In the genomic region with DNA sequence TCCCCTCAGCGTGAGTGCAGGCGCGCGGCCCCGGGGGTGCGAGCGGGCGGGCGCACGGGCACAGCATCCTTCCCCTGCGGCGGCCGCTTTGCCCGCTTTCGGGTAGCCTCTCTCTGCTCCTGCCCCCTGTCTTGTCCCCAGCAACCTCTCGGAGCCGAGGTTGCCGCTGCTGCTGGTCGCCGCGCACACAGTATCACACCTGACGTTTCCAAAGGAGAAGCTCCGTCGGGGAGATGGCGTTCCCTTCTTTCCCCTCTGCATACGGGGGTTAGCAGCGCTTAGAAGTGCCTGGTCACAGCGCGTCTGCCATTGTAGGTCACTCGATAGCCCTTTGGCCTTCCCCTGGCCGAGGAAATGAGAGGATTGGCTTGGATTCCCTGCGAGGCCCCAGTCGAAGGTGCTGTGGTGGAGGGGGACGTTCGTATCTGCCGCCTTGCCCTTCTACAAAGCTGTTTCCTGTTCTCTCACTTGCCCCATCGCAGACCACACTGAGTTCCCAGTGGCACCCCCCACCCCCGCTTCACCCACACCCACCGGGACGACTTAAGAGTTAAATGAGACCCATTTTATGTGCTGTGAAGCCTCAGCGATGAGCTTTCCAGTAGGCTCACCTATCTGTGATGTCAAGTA, we compare ENCODE assay signal across 8 mouse cellular contexts. TPM values are rescaled to one million over a fixed set of nuclear protein-coding genes. Genes with fewer than 3 reads are reported as not detected.
DNase-seq lines count a peak whose midpoint lies in the region; ATAC-seq lines count a peak whose summit lies in the region.

No protein-coding gene starts in this region.

- H3K4me1 ChIP-seq in heart, embryonic 10.5 days = peaks cover 23% of the 10 kb centered on the region
- peaks cover 6% of the 10 kb centered on the region for H3K4me1 ChIP-seq in hindbrain, embryonic 14.5 days (replicated peaks; ENCODE audit: control insufficient read depth, insufficient read depth, low read length)
- H3K4me1 ChIP-seq in midbrain, embryonic 12.5 days = peaks cover 11% of the 10 kb centered on the region

- H3K27me3 ChIP-seq in heart, embryonic 10.5 days (ENCODE audit: insufficient read depth, poor library complexity, severe bottlenecking) = no peaks in the 10 kb centered on the region
- H3K27me3 ChIP-seq in hindbrain, embryonic 14.5 days (ENCODE audit: control insufficient read depth, insufficient read depth, low read length) = no peaks in the 10 kb centered on the region
- no peaks in the 10 kb centered on the region for H3K27me3 ChIP-seq in midbrain, embryonic 12.5 days

- H3K4me2 ChIP-seq in hindbrain, embryonic 14.5 days (replicated peaks) = peak overlapping the region; percentile 78
- H3K4me2 ChIP-seq in midbrain, embryonic 12.5 days (replicated peaks) = peak overlapping the region; percentile 94

- intact Hi-C loops in heart, postnatal 14 days (cut with DNase I) = loop anchor here (2.0 kb wide), 1 partner anchor 46 kb away; the partner anchor contains the start of genes Gm28043 and Rnf8

- peak; percentile 30 for ATAC-seq in common myeloid progenitor, adult 5-6 weeks (replicated peaks; ENCODE audit: low read depth, poor library complexity, severe bottlenecking)
- ATAC-seq in hindbrain, embryonic 14.5 days (ENCODE audit: low FRiP score) = peak; percentile 74; the same call in 1 of the 2 replicates
- ATAC-seq in midbrain, embryonic 12.5 days (ENCODE audit: low FRiP score, low read depth) = peak; percentile 79

- H3K4me3 ChIP-seq in heart, embryonic 10.5 days = peak overlapping the region; percentile 97
- H3K4me3 ChIP-seq in hindbrain, embryonic 14.5 days (replicated peaks; ENCODE audit: low read length) = peak overlapping the region; percentile 81
- peak overlapping the region; percentile 71 for H3K4me3 ChIP-seq in midbrain, embryonic 12.5 days

- H3K9ac ChIP-seq in hindbrain, embryonic 14.5 days = peak overlapping the region; percentile 87
- H3K9ac ChIP-seq in midbrain, embryonic 12.5 days (replicated peaks) = peak overlapping the region; percentile 96

- WGBS in heart, embryonic 10.5 days = under 1% methylated on average over 41 of the region's 41 CpGs
- under 1% methylated on average over 36 of the region's 41 CpGs for WGBS in hindbrain, embryonic 14.5 days
- under 1% methylated on average over 41 of the region's 41 CpGs for WGBS in midbrain, embryonic 12.5 days

- H3K36me3 ChIP-seq in heart, embryonic 10.5 days = peaks cover 21% of the 10 kb centered on the region
- H3K36me3 ChIP-seq in hindbrain, embryonic 14.5 days (replicated peaks; ENCODE audit: control insufficient read depth, insufficient read depth) = peaks cover 28% of the 10 kb centered on the region
- H3K36me3 ChIP-seq in midbrain, embryonic 12.5 days = peaks cover 13% of the 10 kb centered on the region

- peak; percentile 84 for DNase-seq in heart, embryonic 10.5 days (ENCODE audit: low spot score)
- no peak for DNase-seq in heart, postnatal 14 days
- peak; percentile 66 for DNase-seq in 416B (ENCODE audit: low read depth)
- DNase-seq in hindbrain, embryonic 14.5 days (ENCODE audit: low spot score) = peak; percentile 24
- no peak for DNase-seq in ovary, adult 18-20 months (ENCODE audit: low spot score)
- no peak for DNase-seq in right cerebral cortex, postnatal 25 days

- no peaks in the 10 kb centered on the region for H3K9me3 ChIP-seq in heart, embryonic 10.5 days
- H3K9me3 ChIP-seq in hindbrain, embryonic 14.5 days (ENCODE audit: control insufficient read depth, low read length) = no peaks in the 10 kb centered on the region
- H3K9me3 ChIP-seq in midbrain, embryonic 12.5 days = no peaks in the 10 kb centered on the region

- peak overlapping the region; percentile 98 for H3K27ac ChIP-seq in heart, embryonic 10.5 days
- H3K27ac ChIP-seq in hindbrain, embryonic 14.5 days = peak overlapping the region; percentile 92
- H3K27ac ChIP-seq in midbrain, embryonic 12.5 days (replicated peaks) = peak overlapping the region; percentile 90

RNA-seq across cellular contexts. Expression of gene Cmtr1, which starts 0.5 kb away (rescaled TPM):
- polyA plus RNA-seq in heart, embryonic 10.5 days (2016; fragmentation: Nextera tagmentation; extraction: Ambion mirVana) = 119 and 122 TPM in 2 replicates
- total RNA-seq in heart, postnatal 14 days (2021) = 10 to 100 TPM; 45.8 to 60.7 TPM
- 150 and 172 TPM in 2 replicates for total RNA-seq in common myeloid progenitor, adult 5-6 weeks (2017)
- polyA plus RNA-seq in hindbrain, embryonic 14.5 days (2014; fragmentation: Nextera tagmentation; extraction: Ambion mirVana) = 103 and 109 TPM in 2 replicates
- 162 TPM in 2 replicates for polyA plus RNA-seq in midbrain, embryonic 12.5 days (2016; fragmentation: Nextera tagmentation; extraction: Ambion mirVana)

RNA-seq across cellular contexts. Expression of gene Gm28043, which starts 46.2 kb away (rescaled TPM):
- polyA plus RNA-seq in heart, embryonic 10.5 days (2016; fragmentation: Nextera tagmentation; extraction: Ambion mirVana) = 2.3 and 2.4 TPM in 2 replicates
- 1 to 10 TPM; 1.0 to 1.3 TPM for total RNA-seq in heart, postnatal 14 days (2021)
- 3.7 and 12.3 TPM in 2 replicates for total RNA-seq in common myeloid progenitor, adult 5-6 weeks (2017)
- polyA plus RNA-seq in hindbrain, embryonic 14.5 days (2014; fragmentation: Nextera tagmentation; extraction: Ambion mirVana) = 1.8 and 2.6 TPM in 2 replicates
- 5.0 TPM in 2 replicates for polyA plus RNA-seq in midbrain, embryonic 12.5 days (2016; fragmentation: Nextera tagmentation; extraction: Ambion mirVana)

RNA-seq across cellular contexts. Expression of gene Rnf8, which starts 46.3 kb away (rescaled TPM):
- 70.9 and 85.7 TPM in 2 replicates for polyA plus RNA-seq in heart, embryonic 10.5 days (2016; fragmentation: Nextera tagmentation; extraction: Ambion mirVana)
- total RNA-seq in heart, postnatal 14 days (2021) = 10 to 100 TPM; 22.4 to 24.6 TPM
- 54.3 and 60.8 TPM in 2 replicates for total RNA-seq in common myeloid progenitor, adult 5-6 weeks (2017)
- polyA plus RNA-seq in hindbrain, embryonic 14.5 days (2014; fragmentation: Nextera tagmentation; extraction: Ambion mirVana) = 82.2 and 89.6 TPM in 2 replicates
- 98.2 and 101 TPM in 2 replicates for polyA plus RNA-seq in midbrain, embryonic 12.5 days (2016; fragmentation: Nextera tagmentation; extraction: Ambion mirVana)

RNA-seq across cellular contexts. Expression of gene Ccdc167, which starts 56.0 kb away (rescaled TPM):
- polyA plus RNA-seq in heart, embryonic 10.5 days (2016; fragmentation: Nextera tagmentation; extraction: Ambion mirVana) = 18.2 and 19.0 TPM in 2 replicates
- total RNA-seq in heart, postnatal 14 days (2021) = 10 to 100 TPM; 11.4 to 12.1 TPM
- total RNA-seq in common myeloid progenitor, adult 5-6 weeks (2017) = 12.8 and 30.5 TPM in 2 replicates
- polyA plus RNA-seq in hindbrain, embryonic 14.5 days (2014; fragmentation: Nextera tagmentation; extraction: Ambion mirVana) = 13.5 and 13.6 TPM in 2 replicates
- 15.6 and 15.9 TPM in 2 replicates for polyA plus RNA-seq in midbrain, embryonic 12.5 days (2016; fragmentation: Nextera tagmentation; extraction: Ambion mirVana)

Comparison
In these comparisons a context has a peak if more than half of its experiments do, and no peak if none do; other contexts are left out.
1. DNase-seq: peak in heart, embryonic 10.5 days (single experiment), 416B (single experiment) and hindbrain, embryonic 14.5 days (single experiment); none in heart, postnatal 14 days (0 of 2), ovary, adult 18-20 months (single experiment) and right cerebral cortex, postnatal 25 days (single experiment).
2. Peak in every context shown above with its lines, with median percentiles within 50 percentile points of each other: H3K27ac ChIP-seq, H3K4me3 ChIP-seq and ATAC-seq.